Mouse (Mus musculus) lung, adult 18-20 months (tissue): Measurements from ENCODE around the gene Rplp2.
A peak's percentile ranks its signal among the peaks of the same experiment; 100 is the strongest.

ENCODE experiments used
- DNase-seq, 2 experiments: peaks; one replicate each; pipeline ENCODE4 v3.0.0; 2022; ENCODE audit warnings: mixed read lengths in 2 of 2

The Rplp2 gene

GRCm38 (mm10) chr7:141484186-141485120 lies 37.3 kb downstream of the Rplp2 start:
- no peak for DNase-seq

GRCm38 (mm10) chr7:141485186-141485585 lies 38.0 kb downstream of the Rplp2 start:
- no peak for DNase-seq

GRCm38 (mm10) chr7:141485606-141486005 lies 38.4 kb downstream of the Rplp2 start:
- DNase-seq, result no peak

GRCm38 (mm10) chr7:141486239-141486638 lies 39.1 kb downstream of the Rplp2 start:
- no peak for DNase-seq

- no peak for DNase-seq
Observed at GRCm38 (mm10) chr7:141487141-141487540, 40.0 kb downstream of the Rplp2 start.

- DNase-seq, result peak in 1 of 2 experiments; percentile 10
Observed at GRCm38 (mm10) chr7:141491151-141491550, 44.0 kb downstream of the Rplp2 start.

GRCm38 (mm10) chr7:141492738-141493137 lies 45.6 kb downstream of the Rplp2 start:
- no peak for DNase-seq

- DNase-seq, result no peak
Observed at GRCm38 (mm10) chr7:141493729-141494128, 46.6 kb downstream of the Rplp2 start.

GRCm38 (mm10) chr7:141495379-141495778 lies 48.2 kb downstream of the Rplp2 start:
- DNase-seq, result no peak

GRCm38 (mm10) chr7:141495940-141496339 lies 48.8 kb downstream of the Rplp2 start:
- DNase-seq, result no peak

- DNase-seq, result no peak
Observed at GRCm38 (mm10) chr7:141497600-141497999, 50.4 kb downstream of the Rplp2 start.
